Mouse (Mus musculus) intestine, postnatal 0 days (tissue): ENCODE results near the gene Mnd1. TPM values are rescaled to one million over a fixed set of nuclear protein-coding genes. Genes with fewer than 3 reads are reported as not detected.
A peak's percentile ranks its signal among the peaks of the same experiment; 100 is the strongest.

Experiments
- ATAC-seq: fragments of 200-750 bp; cut with Nextera tagmentation; 2 replicates; pipeline ENCODE4 v1.8.0; 2017; ENCODE audit warnings: mild to moderate bottlenecking, moderate TSS enrichment, moderate library complexity
- H3K27ac ChIP-seq: fragments of 300-500 bp; sonication (generic); 2 replicates; pipeline ENCODE4 v1.5.1; 2014; ENCODE audit warnings: mild to moderate bottlenecking, low read depth, low read length, moderate library complexity
- H3K27me3 ChIP-seq: fragments of 300-500 bp; sonication (generic); replicated peaks from 2 replicates; pipeline ENCODE4 v1.6.1; 2014; ENCODE audit warnings: low read length, mixed read lengths; ENCODE audit not compliant: control insufficient read depth, insufficient read depth
- H3K36me3 ChIP-seq: fragments of 300-500 bp; sonication (generic); 2 replicates; pipeline ENCODE4 v1.6.1; 2014; ENCODE audit warnings: mild to moderate bottlenecking, moderate library complexity; ENCODE audit not compliant: control insufficient read depth, insufficient read depth
- H3K4me1 ChIP-seq: fragments of 300-500 bp; sonication (generic); replicated peaks from 2 replicates; pipeline ENCODE4 v1.6.1; 2014; ENCODE audit warnings: antibody characterized with exemption, low read length, mixed read lengths; ENCODE audit not compliant: control insufficient read depth, insufficient read depth
- H3K4me2 ChIP-seq: fragments of 300-500 bp; sonication (generic); replicated peaks from 2 replicates; pipeline ENCODE4 v1.6.1; 2014; ENCODE audit warnings: low read depth, mild to moderate bottlenecking, moderate library complexity
- H3K4me3 ChIP-seq: fragments of 300-500 bp; sonication (generic); 2 replicates; pipeline ENCODE4 v1.5.1; 2014; ENCODE audit warnings: low read depth, low read length
- H3K9ac ChIP-seq: fragments of 300-500 bp; sonication (generic); 2 replicates; pipeline ENCODE4 v1.6.1; 2014; ENCODE audit warnings: mild to moderate bottlenecking, low read depth, low read length
- H3K9me3 ChIP-seq: fragments of 300-500 bp; sonication (generic); 2 replicates; pipeline ENCODE4 v1.6.1; 2016; ENCODE audit warnings: mixed run types; ENCODE audit not compliant: control insufficient read depth
- CTCF ChIP-seq: sonication (generic); IDR thresholded peaks from 2 replicates; pipeline ENCODE4 v1.5.1; 2016; ENCODE audit warnings: low read depth, mild to moderate bottlenecking, control low read depth, antibody characterized with exemption, moderate library complexity
- WGBS: fragments of 180-500 bp; shearing (Covaris S2); extraction: QIAGEN DNeasy Blood & Tissue Kit; methylation state at CpG from one replicate; pipeline ENCODE4 v1.1.7; 2014; 5-methylcytosine and 5-hydroxymethylcytosine counted together
- polyA plus RNA-seq: library from polyadenylated mRNA; unstranded; fragments of >200 nt; fragmentation: Nextera tagmentation; extraction: Ambion mirVana; gene quantifications from 2 replicates; pipeline ENCODE4 v1.2.1, GENCODE M21; 2015

Mnd1 gene
- polyA plus RNA-seq, 1 experiment from 2014 or later = 6.5 TPM

GRCm38 (mm10) chr3:84086921-84087320 lies 68.7 kb downstream of the Mnd1 start:
- Histone ChIP-seq H3K4me3 (no peak overlapping the region), H3K27me3 (no peaks in the 10 kb centered on the region), H3K4me2 (no peak overlapping the region), H3K4me1 (no peaks in the 10 kb centered on the region), H3K9me3 (no peaks in the 10 kb centered on the region; the same call in 1 of the 2 replicates), H3K9ac (no peak overlapping the region), H3K36me3 (no peaks in the 10 kb centered on the region), H3K27ac (no peak overlapping the region)
- WGBS = 70% methylated on average over 2 of the region's 2 CpGs
- no peak for ATAC-seq
- TF ChIP-seq CTCF = no peak

GRCm38 (mm10) chr3:84086337-84086736 lies 69.2 kb downstream of the Mnd1 start:
- no peaks in the 10 kb centered on the region for H3K36me3 ChIP-seq
- no peak overlapping the region for H3K27ac ChIP-seq
- H3K4me3 ChIP-seq = no peak overlapping the region
- no peaks in the 10 kb centered on the region for H3K4me1 ChIP-seq
- no peak overlapping the region for H3K9ac ChIP-seq
- no peaks in the 10 kb centered on the region for H3K27me3 ChIP-seq
- peak; percentile 74 for ATAC-seq
- 53% methylated on average over 7 of the region's 7 CpGs for WGBS
- H3K9me3 ChIP-seq = no peaks in the 10 kb centered on the region; the same call in 1 of the 2 replicates
- H3K4me2 ChIP-seq = no peak overlapping the region
- TF ChIP-seq CTCF = no peak

GRCm38 (mm10) chr3:84085429-84085828 lies 70.2 kb downstream of the Mnd1 start:
- no peak for ATAC-seq
- Histone ChIP-seq H3K4me1 (no peaks in the 10 kb centered on the region), H3K27me3 (no peaks in the 10 kb centered on the region), H3K9me3 (no peaks in the 10 kb centered on the region; the same call in 1 of the 2 replicates), H3K9ac (no peak overlapping the region), H3K4me2 (no peak overlapping the region), H3K27ac (no peak overlapping the region), H3K4me3 (no peak overlapping the region), H3K36me3 (no peaks in the 10 kb centered on the region)
- 52% methylated on average over 9 of the region's 9 CpGs for WGBS
- no peak for TF ChIP-seq CTCF

- 74% methylated on average over 4 of the region's 4 CpGs for WGBS
- TF ChIP-seq CTCF = no peak
- Histone ChIP-seq H3K4me3 (no peak overlapping the region), H3K4me2 (no peak overlapping the region), H3K27me3 (no peaks in the 10 kb centered on the region), H3K4me1 (no peaks in the 10 kb centered on the region), H3K36me3 (no peaks in the 10 kb centered on the region), H3K27ac (no peak overlapping the region), H3K9me3 (no peaks in the 10 kb centered on the region; the same call in 1 of the 2 replicates), H3K9ac (no peak overlapping the region)
- no peak for ATAC-seq
Measured at GRCm38 (mm10) chr3:84081208-84081722, 74.3 kb downstream of the Mnd1 start.

- H3K4me3 ChIP-seq = no peak overlapping the region
- H3K27ac ChIP-seq = no peak overlapping the region
- no peak for ATAC-seq
Measured at GRCm38 (mm10) chr3:84080074-84080473, 75.5 kb downstream of the Mnd1 start.

GRCm38 (mm10) chr3:84077505-84077904 lies 78.1 kb downstream of the Mnd1 start:
- Histone ChIP-seq H3K9me3 (no peaks in the 10 kb centered on the region; the same call in 1 of the 2 replicates), H3K36me3 (no peaks in the 10 kb centered on the region), H3K4me2 (no peak overlapping the region), H3K4me3 (no peak overlapping the region), H3K4me1 (no peaks in the 10 kb centered on the region), H3K9ac (no peak overlapping the region), H3K27me3 (no peaks in the 10 kb centered on the region), H3K27ac (no peak overlapping the region)
- TF ChIP-seq CTCF = no peak
- ATAC-seq = no peak
- 83% methylated on average over 4 of the region's 4 CpGs for WGBS

More at GRCm38 (mm10) chr3:84080074-84080473, 75.5 kb downstream of the Mnd1 start:
- Histone ChIP-seq H3K9me3 (no peaks in the 10 kb centered on the region; the same call in 1 of the 2 replicates), H3K4me2 (no peak overlapping the region), H3K4me1 (no peaks in the 10 kb centered on the region), H3K27me3 (no peaks in the 10 kb centered on the region), H3K9ac (no peak overlapping the region), H3K36me3 (no peaks in the 10 kb centered on the region)
- WGBS = 82% methylated on average over 7 of the region's 7 CpGs
- no peak for TF ChIP-seq CTCF
